Mouse (Mus musculus) limb, embryonic 12.5 days (tissue): ENCODE data around the gene Tecr. TPM values are rescaled to one million over a fixed set of nuclear protein-coding genes. Genes with fewer than 3 reads are reported as not detected.

Experiments
- ATAC-seq: fragments of 200-750 bp; cut with Nextera tagmentation; 2 replicates; pipeline ENCODE4 v1.8.0; 2017; ENCODE audit warnings: low read depth, moderate TSS enrichment; ENCODE audit not compliant: insufficient number of reproducible peaks, insufficient read depth, low FRiP score, low TSS enrichment
- H3K27ac ChIP-seq: fragments of 300-500 bp; sonication (generic); 2 replicates; pipeline ENCODE4 v1.5.1; 2016; ENCODE audit warnings: mild to moderate bottlenecking, moderate library complexity
- H3K27me3 ChIP-seq: fragments of 300-500 bp; sonication (generic); 2 replicates; pipeline ENCODE4 v1.6.1; 2016; ENCODE audit warnings: mild to moderate bottlenecking, moderate library complexity
- H3K36me3 ChIP-seq: fragments of 300-500 bp; sonication (generic); 2 replicates; pipeline ENCODE4 v1.6.1; 2016; ENCODE audit warnings: mild to moderate bottlenecking, moderate library complexity
- H3K4me1 ChIP-seq: fragments of 300-500 bp; sonication (generic); replicated peaks from 2 replicates; pipeline ENCODE4 v1.6.1; 2016
- H3K4me2 ChIP-seq: fragments of 300-500 bp; sonication (generic); 2 replicates; pipeline ENCODE4 v1.6.1; 2016; ENCODE audit warnings: mild to moderate bottlenecking, moderate library complexity
- H3K4me3 ChIP-seq: fragments of 300-500 bp; sonication (generic); replicated peaks from 2 replicates; pipeline ENCODE4 v1.5.1; 2016; ENCODE audit warnings: mild to moderate bottlenecking
- H3K9ac ChIP-seq: fragments of 300-500 bp; sonication (generic); replicated peaks from 2 replicates; pipeline ENCODE4 v1.6.1; 2016; ENCODE audit warnings: mild to moderate bottlenecking, moderate library complexity
- H3K9me3 ChIP-seq: fragments of 300-500 bp; sonication (generic); 2 replicates; pipeline ENCODE4 v1.6.1; 2016; ENCODE audit warnings: mild to moderate bottlenecking, moderate library complexity
- WGBS: fragments of 180-500 bp; shearing (Covaris S2); methylation state at CpG from one replicate; pipeline ENCODE4 v1.1.7; 2016; 5-methylcytosine and 5-hydroxymethylcytosine counted together
- polyA plus RNA-seq: library from polyadenylated mRNA; unstranded; fragments of >200 nt; fragmentation: Nextera tagmentation; extraction: Ambion mirVana; gene quantifications from 2 replicates; pipeline ENCODE4 v1.2.1, GENCODE M21; 2016

Tecr gene
- polyA plus RNA-seq, 1 experiment from 2014 or later = 577 TPM

- 77% methylated on average over 3 of the region's 3 CpGs for WGBS
- Histone ChIP-seq H3K36me3 (no peaks in the 10 kb centered on the region), H3K9me3 (no peaks in the 10 kb centered on the region), H3K27ac (no peak within 1 kb of the TSS), H3K4me3 (no peak within 1 kb of the TSS), H3K4me2 (no peak within 1 kb of the TSS), H3K9ac (no peak within 1 kb of the TSS), H3K4me1 (no peaks in the 10 kb centered on the region), H3K27me3 (no peaks in the 10 kb centered on the region)
- no peak for ATAC-seq
Measured at GRCm38 (mm10) chr8:83535736-83536135, 72.0 kb downstream of the Tecr start, which contains the start of gene Olfr370. Gene Olfr370, plus strand, starts transcription at chr8:83535780.

GRCm38 (mm10) chr8:83534802-83535201 lies 73.0 kb downstream of the Tecr start:
- no peaks in the 10 kb centered on the region for H3K9me3 ChIP-seq
- 90% methylated on average over 2 of the region's 2 CpGs for WGBS
- H3K9ac ChIP-seq = no peak overlapping the region
- H3K36me3 ChIP-seq = no peaks in the 10 kb centered on the region
- H3K4me2 ChIP-seq = no peak overlapping the region
- no peak for ATAC-seq
- no peaks in the 10 kb centered on the region for H3K4me1 ChIP-seq
- H3K4me3 ChIP-seq = no peak overlapping the region
- no peak overlapping the region for H3K27ac ChIP-seq
- no peaks in the 10 kb centered on the region for H3K27me3 ChIP-seq

Other genes with a start within 250 kb of the Tecr start
- 3.1 and 3.8 TPM in 2 replicates for gene Clgn, start 218.1 kb downstream of the Tecr start, polyA plus RNA-seq
- gene Scoc, start 149.6 kb downstream of the Tecr start, polyA plus RNA-seq = 109 and 127 TPM in 2 replicates
- gene Olfr370, start 72.2 kb downstream of the Tecr start, polyA plus RNA-seq = not detected in 2 replicates
- 302 and 305 TPM in 2 replicates for gene Ndufb7, start 41.3 kb downstream of the Tecr start, polyA plus RNA-seq
- gene Dnajb1, start 222 bp upstream of the Tecr start, polyA plus RNA-seq = 68.4 and 72.8 TPM in 2 replicates
- gene Gipc1, start 44.7 kb upstream of the Tecr start, polyA plus RNA-seq = 179 and 185 TPM in 2 replicates
- 0.63 and 0.90 TPM in 2 replicates for gene Ptger1, start 58.7 kb upstream of the Tecr start, polyA plus RNA-seq
- 36.8 and 37.4 TPM in 2 replicates for gene Pkn1, start 91.2 kb upstream of the Tecr start, polyA plus RNA-seq
- 155 and 164 TPM in 2 replicates for gene Ddx39, start 107.2 kb upstream of the Tecr start, polyA plus RNA-seq
- 24.2 and 28.0 TPM in 2 replicates for gene Adgre5, start 133.4 kb upstream of the Tecr start, polyA plus RNA-seq